Mouse (Mus musculus): ENCODE results near the gene Nck1.

Nck1 gene

GRCm38 (mm10) chr9:100534686-100535085 lies 11.2 kb downstream of the Nck1 start:
- no peak for DNase-seq

GRCm38 (mm10) chr9:100532847-100533505 lies 13.0 kb downstream of the Nck1 start:
- no peak for DNase-seq

GRCm38 (mm10) chr9:100531296-100531695 lies 14.6 kb downstream of the Nck1 start:
- DNase-seq = no peak

- DNase-seq = no peak
Measured at GRCm38 (mm10) chr9:100525225-100525624, 20.7 kb downstream of the Nck1 start.

GRCm38 (mm10) chr9:100522029-100522428 lies 23.9 kb downstream of the Nck1 start:
- DNase-seq = no peak

- peak; percentile 41 for DNase-seq
Measured at GRCm38 (mm10) chr9:100520586-100520985, 25.3 kb downstream of the Nck1 start.

GRCm38 (mm10) chr9:100520012-100520411 lies 25.9 kb downstream of the Nck1 start:
- DNase-seq = peak; percentile 6

GRCm38 (mm10) chr9:100507581-100507980 lies 38.4 kb downstream of the Nck1 start:
- no peak for DNase-seq

GRCm38 (mm10) chr9:100506652-100507051 lies 39.3 kb downstream of the Nck1 start:
- DNase-seq = peak; percentile 21

- DNase-seq = no peak
Measured at GRCm38 (mm10) chr9:100505498-100505897, 40.4 kb downstream of the Nck1 start.

- no peak for DNase-seq
Measured at GRCm38 (mm10) chr9:100493611-100494261, 52.2 kb downstream of the Nck1 start.

- no peak for DNase-seq
Measured at GRCm38 (mm10) chr9:100491424-100491823, 54.5 kb downstream of the Nck1 start.

- no peak for DNase-seq
Measured at GRCm38 (mm10) chr9:100488969-100489368, 57.0 kb downstream of the Nck1 start.

- DNase-seq = no peak
Measured at GRCm38 (mm10) chr9:100488056-100488713, 57.7 kb downstream of the Nck1 start.

- DNase-seq = no peak
Measured at GRCm38 (mm10) chr9:100486431-100486830, 59.5 kb downstream of the Nck1 start, which contains the start of gene Il20rb. Il20rb (minus strand) TSS chr9:100486788.

- no peak for DNase-seq
Measured at GRCm38 (mm10) chr9:100483318-100483717, 62.6 kb downstream of the Nck1 start.

GRCm38 (mm10) chr9:100481626-100482025 lies 64.3 kb downstream of the Nck1 start:
- no peak for DNase-seq

GRCm38 (mm10) chr9:100474056-100474455 lies 71.9 kb downstream of the Nck1 start:
- no peak for DNase-seq

- DNase-seq = no peak
Measured at GRCm38 (mm10) chr9:100473361-100473760, 72.6 kb downstream of the Nck1 start.

GRCm38 (mm10) chr9:100472931-100473330 lies 73.0 kb downstream of the Nck1 start:
- DNase-seq = no peak

GRCm38 (mm10) chr9:100471605-100471953 lies 74.4 kb downstream of the Nck1 start:
- DNase-seq = no peak

- DNase-seq = peak; percentile 61
Measured at GRCm38 (mm10) chr9:100470936-100471604, 74.9 kb downstream of the Nck1 start.

GRCm38 (mm10) chr9:100470228-100470627 lies 75.7 kb downstream of the Nck1 start:
- DNase-seq = no peak

- DNase-seq = no peak
Measured at GRCm38 (mm10) chr9:100469681-100470080, 76.3 kb downstream of the Nck1 start.

Measured in kidney, adult 11 months (tissue).